Mouse (Mus musculus) ES-Bruce4 (cell line): Measurements from ENCODE around the gene Gm45623. TPM values are rescaled to one million over a fixed set of nuclear protein-coding genes. Genes with fewer than 3 reads are reported as not detected.

Experiments
- H3K27ac ChIP-seq: 2 replicates; pipeline ENCODE4 v1.5.1; 2012; ENCODE audit warnings: low read length, inconsistent platforms; ENCODE audit not compliant: insufficient read depth
- H3K27me3 ChIP-seq: 2 replicates; pipeline ENCODE4 v1.6.1; 2012; ENCODE audit warnings: mild to moderate bottlenecking, low read length, inconsistent platforms; ENCODE audit not compliant: control insufficient read depth, poor library complexity, insufficient read depth, severe bottlenecking
- H3K36me3 ChIP-seq: 2 replicates; pipeline ENCODE4 v1.6.1; 2012; ENCODE audit warnings: inconsistent platforms, mild to moderate bottlenecking, low read length, moderate library complexity; ENCODE audit not compliant: control insufficient read depth, poor library complexity, insufficient read depth, severe bottlenecking
- H3K4me1 ChIP-seq: one replicate; pipeline ENCODE4 v1.8.1; 2011; ENCODE audit warnings: low read length; ENCODE audit not compliant: control insufficient read depth, insufficient read depth
- H3K4me3 ChIP-seq: 2 replicates; pipeline ENCODE4 v1.5.1; 2011; ENCODE audit warnings: low read depth, mild to moderate bottlenecking, low read length
- H3K9ac ChIP-seq: 2 replicates; pipeline ENCODE4 v1.6.1; 2012; ENCODE audit warnings: low read depth, mild to moderate bottlenecking, inconsistent platforms; ENCODE audit not compliant: poor library complexity, severe bottlenecking
- H3K9me3 ChIP-seq: replicated peaks from 2 replicates; pipeline ENCODE4 v1.6.1; 2012; ENCODE audit warnings: mild to moderate bottlenecking, low read length, inconsistent platforms; ENCODE audit not compliant: control insufficient read depth, poor library complexity, insufficient read depth, severe bottlenecking
- CTCF ChIP-seq: IDR thresholded peaks from one replicate; pipeline ENCODE4 v1.8.1; 2011; ENCODE audit warnings: low read depth, low read length
- EP300 ChIP-seq: IDR thresholded peaks from 2 replicates; pipeline ENCODE4 v1.6.1; 2011; ENCODE audit warnings: low read depth, low read length; ENCODE audit not compliant: insufficient read depth
- POLR2A ChIP-seq: IDR thresholded peaks from one replicate; pipeline ENCODE4 v1.8.1; 2011; ENCODE audit warnings: low read length; ENCODE audit not compliant: insufficient read depth
- polyA plus RNA-seq: library from polyadenylated mRNA; stranded (reverse); fragments of >200 nt; gene quantifications from 2 replicates; pipeline ENCODE4 v1.2.4, GENCODE M21; 2011; ENCODE audit warnings: low read depth; ENCODE audit not compliant: missing spikeins, insufficient read depth, insufficient read length

Gene Gm45623
- polyA plus RNA-seq, 1 experiment, result not detected

DNA sequence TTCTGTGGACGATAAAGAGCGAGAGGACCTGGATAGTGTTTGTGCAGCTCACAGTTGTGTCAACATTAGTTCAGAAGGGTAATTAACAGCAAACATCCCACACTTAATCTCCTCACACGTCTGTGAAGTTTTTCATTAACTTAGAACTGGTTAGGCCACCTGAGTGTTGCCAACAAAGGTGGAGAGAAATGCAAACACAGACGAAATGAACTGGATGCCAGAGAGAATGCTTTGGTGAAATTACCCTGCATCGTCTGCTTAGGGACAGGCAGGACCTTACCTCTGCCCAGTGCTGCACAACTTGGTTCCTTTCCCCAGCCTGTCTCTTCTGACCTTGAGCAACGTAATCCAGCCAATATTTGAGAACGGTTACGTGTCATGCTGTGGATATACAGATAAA lies 6.1 kb downstream of the Gm45623 start:
- Histone ChIP-seq H3K27me3 (no peaks in the 10 kb centered on the region; the same call in 1 of the 2 replicates), H3K27ac (no peak overlapping the region), H3K9me3 (no peaks in the 10 kb centered on the region), H3K4me3 (no peak overlapping the region), H3K4me1 (no peaks in the 10 kb centered on the region), H3K36me3 (no peaks in the 10 kb centered on the region), H3K9ac (no peak overlapping the region)
- TF ChIP-seq CTCF (no peak), EP300 (no peak), POLR2A (no peak)

DNA sequence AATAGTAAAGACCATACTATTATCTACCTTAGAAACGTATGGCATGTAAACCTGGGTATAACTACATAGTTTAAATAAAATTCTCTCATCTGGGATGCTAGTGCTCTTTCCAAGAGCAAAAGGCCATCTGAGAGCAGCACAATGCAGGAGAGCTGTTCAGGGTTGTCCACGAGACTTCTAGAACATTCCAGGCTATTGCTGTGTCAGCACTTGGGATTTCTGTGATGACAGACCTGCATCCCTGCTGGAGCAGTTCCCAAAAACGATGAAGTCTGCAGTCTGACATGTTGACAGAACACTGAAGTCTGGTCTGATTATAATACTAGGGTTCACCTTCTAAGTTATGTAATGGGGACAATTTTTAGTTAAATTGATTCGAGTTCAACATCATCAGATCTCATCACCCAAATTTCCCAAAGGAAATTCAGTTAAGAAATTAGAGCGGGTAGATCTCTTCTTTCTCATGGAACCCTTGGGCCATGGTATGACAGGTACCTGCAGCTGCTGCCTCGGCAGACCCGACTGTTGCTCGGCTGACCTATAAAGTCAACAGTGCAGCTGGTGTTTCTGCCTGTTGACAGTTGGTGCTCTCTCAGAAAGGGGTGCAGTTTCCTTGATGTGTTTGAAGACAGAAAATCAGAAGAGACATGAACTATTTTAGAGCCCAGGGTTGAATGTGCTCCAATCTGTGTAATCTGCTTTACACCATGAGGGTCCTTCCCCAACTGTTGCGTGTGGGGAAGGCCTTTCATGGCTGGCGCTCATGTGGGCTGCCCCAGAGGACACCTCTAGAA lies 6.7 kb downstream of the Gm45623 start:
- Histone ChIP-seq H3K27me3 (no peaks in the 10 kb centered on the region), H3K9me3 (no peaks in the 10 kb centered on the region), H3K27ac (no peak overlapping the region)

DNA sequence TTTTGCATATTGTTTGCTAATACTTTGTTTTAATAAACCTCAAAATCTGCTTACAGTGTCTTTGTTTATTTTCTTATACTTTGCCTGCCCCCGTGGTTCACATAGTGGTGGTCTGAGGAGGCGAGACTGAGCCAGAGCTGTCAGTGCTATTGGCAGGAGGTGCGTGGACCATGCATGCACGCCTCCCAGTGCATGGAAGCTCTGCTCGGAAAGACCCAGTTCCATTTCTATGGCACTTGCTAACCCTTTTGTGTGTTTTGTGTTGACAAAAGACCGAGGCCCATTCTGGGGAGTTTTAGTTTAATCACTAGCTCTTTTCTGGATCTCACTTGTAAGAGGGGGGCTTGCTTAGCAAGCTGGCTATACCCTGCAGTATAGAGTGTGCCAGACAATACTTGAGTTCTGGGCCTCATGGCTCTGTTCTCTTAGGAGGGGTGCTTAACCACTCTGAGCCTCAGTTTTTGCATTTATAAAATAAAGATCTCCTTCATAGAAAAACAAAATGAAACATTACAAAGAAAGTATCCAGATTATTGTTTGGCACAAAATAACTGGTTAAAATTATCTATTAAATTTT lies 11.2 kb downstream of the Gm45623 start:
- H3K27me3 ChIP-seq, result no peaks in the 10 kb centered on the region
- H3K27ac ChIP-seq, result no peak overlapping the region
- no peak overlapping the region for H3K4me3 ChIP-seq
- H3K9ac ChIP-seq, result no peak overlapping the region
- no peak for TF ChIP-seq POLR2A
- TF ChIP-seq EP300, result no peak
- no peak for TF ChIP-seq CTCF
- H3K9me3 ChIP-seq, result no peaks in the 10 kb centered on the region
- H3K36me3 ChIP-seq, result no peaks in the 10 kb centered on the region; the same call in 1 of the 2 replicates
- no peaks in the 10 kb centered on the region for H3K4me1 ChIP-seq

More for the DNA sequence above, 6.7 kb downstream of the Gm45623 start:
- H3K36me3 ChIP-seq, result no peaks in the 10 kb centered on the region
- H3K9ac ChIP-seq, result no peak overlapping the region
- H3K4me1 ChIP-seq, result no peaks in the 10 kb centered on the region
- TF ChIP-seq CTCF (no peak), POLR2A (no peak), EP300 (no peak)
- no peak overlapping the region for H3K4me3 ChIP-seq

DNA sequence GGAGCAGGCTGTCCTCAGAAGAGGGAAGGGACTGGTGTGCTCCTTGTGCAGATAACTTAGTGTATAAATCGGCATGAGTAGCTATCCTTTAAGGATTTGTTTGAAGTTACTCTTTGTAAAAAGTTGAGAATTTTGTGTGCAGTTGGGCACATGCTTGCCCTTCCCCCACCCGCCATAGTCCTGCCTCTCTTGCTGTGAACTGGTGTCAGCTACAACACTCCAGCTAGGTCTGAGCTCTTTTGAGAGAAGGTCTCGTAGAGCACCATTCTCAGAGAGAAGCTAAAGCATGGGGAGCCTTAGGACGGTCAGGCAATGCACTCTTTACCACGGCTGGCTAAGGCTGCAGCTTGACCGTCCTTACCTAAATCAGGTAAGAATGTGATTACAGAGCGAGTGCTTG lies 11.9 kb downstream of the Gm45623 start:
- Histone ChIP-seq H3K9me3 (no peaks in the 10 kb centered on the region), H3K27ac (no peak overlapping the region), H3K4me3 (no peak overlapping the region), H3K9ac (no peak overlapping the region), H3K4me1 (no peaks in the 10 kb centered on the region), H3K36me3 (no peaks in the 10 kb centered on the region; the same call in 1 of the 2 replicates), H3K27me3 (no peaks in the 10 kb centered on the region)
- no peak for TF ChIP-seq CTCF
- TF ChIP-seq POLR2A, result no peak
- TF ChIP-seq EP300, result no peak

DNA sequence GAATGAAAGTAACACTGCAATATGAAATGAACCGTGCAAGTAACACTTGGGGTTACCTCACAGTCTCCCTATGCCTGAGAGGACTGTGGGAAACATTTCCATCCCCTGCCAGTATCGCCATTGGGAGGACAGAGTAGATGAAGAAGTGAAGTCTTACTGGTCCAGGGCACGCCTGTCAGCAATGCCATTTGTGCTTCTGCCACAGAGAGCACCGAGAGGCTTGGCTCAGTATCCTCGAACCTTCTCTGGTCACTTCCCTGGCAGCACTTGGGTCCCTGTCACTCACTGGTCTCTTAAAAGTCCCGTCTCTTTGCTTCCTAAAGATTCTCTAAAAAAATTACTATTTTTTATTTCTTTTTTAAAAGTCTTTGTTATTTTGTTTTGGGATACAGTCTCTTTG lies 13.1 kb downstream of the Gm45623 start:
- Histone ChIP-seq H3K27me3 (no peaks in the 10 kb centered on the region), H3K36me3 (no peaks in the 10 kb centered on the region; the same call in 1 of the 2 replicates)

DNA sequence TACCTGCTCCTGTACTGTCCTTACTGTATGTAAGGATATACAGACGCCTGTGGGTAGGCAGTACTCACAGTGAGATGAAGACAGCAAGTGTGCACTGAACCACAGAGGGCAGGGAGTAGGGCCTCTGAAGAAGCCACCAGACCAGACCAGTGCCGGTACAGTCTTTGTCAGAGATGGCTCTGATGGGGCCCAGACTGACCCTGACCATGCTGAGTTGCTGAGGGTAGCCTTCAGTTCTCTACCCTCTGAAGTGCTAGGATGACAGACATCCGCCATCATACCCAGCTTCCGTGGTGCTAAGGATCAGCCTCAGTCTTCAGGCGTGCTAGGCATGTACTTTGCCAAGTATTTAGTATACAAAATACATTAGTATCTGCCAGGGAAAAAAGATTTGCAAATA lies 14.1 kb downstream of the Gm45623 start:
- Histone ChIP-seq H3K27me3 (no peaks in the 10 kb centered on the region), H3K4me3 (no peak overlapping the region), H3K36me3 (no peaks in the 10 kb centered on the region; the same call in 1 of the 2 replicates), H3K4me1 (no peaks in the 10 kb centered on the region), H3K9me3 (no peaks in the 10 kb centered on the region), H3K9ac (no peak overlapping the region), H3K27ac (no peak overlapping the region)
- no peak for TF ChIP-seq POLR2A
- TF ChIP-seq CTCF, result no peak
- no peak for TF ChIP-seq EP300

More for the DNA sequence above, 13.1 kb downstream of the Gm45623 start:
- Histone ChIP-seq H3K9ac (no peak overlapping the region), H3K27ac (no peak overlapping the region), H3K4me1 (no peaks in the 10 kb centered on the region), H3K4me3 (no peak overlapping the region), H3K9me3 (no peaks in the 10 kb centered on the region)
- TF ChIP-seq POLR2A (no peak), EP300 (no peak), CTCF (no peak)
